In the genomic region with DNA sequence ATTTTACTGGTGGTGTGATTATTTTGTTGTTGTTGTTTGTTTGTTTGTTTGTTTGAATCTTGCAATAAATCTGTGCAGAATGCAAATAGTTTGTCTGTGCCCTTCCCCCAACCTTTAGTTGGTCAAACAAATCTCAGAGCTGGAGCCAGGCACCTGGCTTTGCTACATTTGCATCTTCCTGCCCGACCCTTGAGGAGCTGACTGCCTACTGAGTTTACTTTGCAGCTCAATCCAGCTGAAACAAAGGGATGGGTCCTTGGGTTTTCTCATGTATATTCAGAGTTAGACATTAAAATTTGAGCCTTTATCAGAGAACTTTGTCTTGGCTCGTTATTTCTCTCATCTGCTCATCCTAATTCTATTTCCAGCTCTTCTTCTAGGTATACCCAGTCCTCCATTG, we compare ENCODE assay signal across 24 mouse cellular contexts.
"Had no signal": no experiment of that assay in that cellular context is flagged by ENCODE, and none has a peak within 500 bp of the region (broad histone marks: within the 10 kb centered on the region; RNA-seq: fewer than 3 reads in every experiment).

No protein-coding gene starts in this region.

- H3K9me3 ChIP-seq: heart, embryonic 13.5 days; heart, embryonic 15.5 days; hindbrain, embryonic 13.5 days; hindbrain, embryonic 15.5 days; intestine, embryonic 15.5 days; limb, embryonic 13.5 days; limb, embryonic 15.5 days; liver, embryonic 12.5 days had no signal

- H3K27me3 ChIP-seq: heart, embryonic 13.5 days; heart, embryonic 15.5 days; hindbrain, embryonic 13.5 days; hindbrain, embryonic 15.5 days; intestine, embryonic 15.5 days; limb, embryonic 13.5 days; limb, embryonic 15.5 days; liver, embryonic 12.5 days had no signal

- DNase-seq: gastrocnemius, adult 2 months; gastrocnemius, postnatal 10 days; gastrocnemius, postnatal 25 days; heart, adult 2 months; heart, postnatal 14 days; heart, postnatal 36 days; kidney, adult 18-20 months; kidney, adult 8-10 months; kidney, postnatal 10 days; kidney, postnatal 25 days; kidney, postnatal 4 days; left cerebral cortex, postnatal 4 days had no signal

- H3K4me1 ChIP-seq: heart, embryonic 13.5 days; heart, embryonic 15.5 days; hindbrain, embryonic 13.5 days; hindbrain, embryonic 15.5 days; intestine, embryonic 15.5 days; limb, embryonic 13.5 days; limb, embryonic 15.5 days; liver, embryonic 12.5 days had no signal

- H3K9ac ChIP-seq: heart, embryonic 13.5 days; heart, embryonic 15.5 days; hindbrain, embryonic 13.5 days; hindbrain, embryonic 15.5 days; intestine, embryonic 15.5 days; limb, embryonic 13.5 days; limb, embryonic 15.5 days; liver, embryonic 12.5 days; liver, embryonic 14.5 days had no signal

- H3K27ac ChIP-seq: gastrocnemius, adult 2 months; heart, adult 2 months; heart, embryonic 13.5 days; heart, embryonic 15.5 days; hindbrain, embryonic 13.5 days; hindbrain, embryonic 15.5 days; hindbrain, postnatal 0 days; intestine, embryonic 15.5 days; layer of hippocampus, adult 2 months; limb, embryonic 13.5 days; limb, embryonic 15.5 days; liver, embryonic 12.5 days; liver, embryonic 14.5 days had no signal

- H3K4me3 ChIP-seq: gastrocnemius, adult 2 months; heart, adult 2 months; heart, embryonic 13.5 days; heart, embryonic 15.5 days; hindbrain, embryonic 13.5 days; hindbrain, embryonic 15.5 days; intestine, embryonic 15.5 days; layer of hippocampus, adult 2 months; limb, embryonic 13.5 days; limb, embryonic 15.5 days; liver, embryonic 12.5 days had no signal

- H3K36me3 ChIP-seq: heart, embryonic 13.5 days; heart, embryonic 15.5 days; hindbrain, embryonic 13.5 days; hindbrain, embryonic 15.5 days; intestine, embryonic 15.5 days; limb, embryonic 13.5 days; limb, embryonic 15.5 days; liver, embryonic 12.5 days had no signal

- ATAC-seq: hindbrain, postnatal 0 days; intestine, embryonic 15.5 days; intestine, postnatal 0 days; liver, embryonic 12.5 days had no signal

- H3K4me2 ChIP-seq: heart, embryonic 13.5 days; heart, embryonic 15.5 days; hindbrain, embryonic 13.5 days; hindbrain, embryonic 15.5 days; intestine, embryonic 15.5 days; limb, embryonic 13.5 days; limb, embryonic 15.5 days; liver, embryonic 12.5 days had no signal
